Mouse (Mus musculus): ENCODE measurements around the gene Mrpl48.

Mrpl48 gene

DNA sequence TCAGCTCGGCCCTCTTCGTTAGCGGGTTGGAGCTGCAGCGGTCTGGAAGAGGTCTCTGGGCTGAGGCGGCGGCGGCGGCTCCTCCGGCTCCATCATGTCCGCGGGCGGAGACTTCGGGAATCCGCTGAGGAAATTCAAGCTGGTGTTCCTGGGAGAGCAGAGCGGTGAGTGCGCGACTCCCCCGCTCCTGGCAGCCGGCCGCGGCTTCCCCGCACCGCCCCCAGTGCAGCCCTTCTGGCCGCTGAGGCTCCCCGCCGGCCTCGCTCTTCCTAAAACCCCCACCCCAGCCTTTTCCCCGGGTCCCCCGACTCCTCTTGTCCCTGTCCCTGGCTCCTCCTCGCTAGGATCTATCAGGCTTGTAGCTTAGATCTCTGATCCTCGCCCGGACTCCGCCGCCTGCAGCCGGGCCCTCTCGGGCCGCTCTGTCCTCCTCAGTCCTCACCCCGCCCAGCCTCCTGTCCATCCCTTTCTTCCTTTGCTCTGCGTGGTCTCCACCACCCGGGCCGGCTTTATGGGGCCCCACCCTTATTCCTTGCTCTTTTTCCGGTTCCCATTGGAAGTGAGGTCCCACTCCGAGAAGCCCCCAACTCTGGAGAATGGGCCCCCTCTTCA, at the start of gene Mrpl48:
Mrpl48 (minus strand) TSS at position 172 of the 612 bp plus-strand sequence.
- in situ Hi-C loops (cut with MboI; ENCODE audit: low pct_unique_long_range_greater_than_20kb in 1 of 2, low sequenced_read_pairs in 2 of 2, unreplicated experiment in 1 of 2) = no loop called here

DNA sequence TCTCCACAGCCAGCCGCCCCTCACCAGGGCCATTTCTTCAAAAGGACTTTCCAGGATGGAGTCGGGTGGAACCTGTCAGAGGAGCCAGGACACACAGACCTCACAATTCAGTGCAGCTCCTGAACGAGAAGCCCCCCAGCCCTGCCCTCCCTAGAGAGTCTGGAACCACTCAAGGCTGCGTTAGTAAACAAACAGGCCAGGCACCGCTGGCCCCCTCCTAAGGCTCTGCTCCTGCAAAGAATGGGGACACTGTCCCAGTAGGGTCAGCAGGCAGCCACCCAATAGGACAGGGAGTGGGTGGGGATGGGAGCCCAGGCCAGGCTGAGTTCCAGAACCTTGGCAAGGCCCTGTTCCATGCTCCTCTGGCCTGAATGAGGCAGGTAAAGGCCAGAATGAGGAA, 48.6 kb upstream of the Mrpl48 start:
- in situ Hi-C loops (cut with MboI; ENCODE audit: low pct_unique_long_range_greater_than_20kb in 1 of 2, low sequenced_read_pairs in 2 of 2, unreplicated experiment in 1 of 2) = no loop called here

DNA sequence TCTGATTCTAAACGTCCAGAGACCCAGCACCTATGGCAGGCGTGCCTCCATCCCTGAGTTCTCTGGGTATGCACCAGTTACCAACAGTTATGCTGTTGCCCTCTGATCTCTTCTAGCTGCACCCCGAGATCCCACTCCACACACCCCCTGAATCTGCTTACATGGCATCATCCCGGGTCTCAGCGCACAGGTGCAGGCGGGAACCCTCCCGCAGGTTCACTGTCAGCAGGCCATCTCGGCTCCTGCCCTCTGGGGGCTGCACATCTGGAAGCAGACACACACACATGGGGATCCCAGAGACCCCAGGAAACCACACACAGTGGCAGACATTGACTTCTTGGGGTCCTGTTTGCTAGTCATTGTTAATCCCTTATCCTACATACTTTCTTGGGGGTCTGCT, 46.3 kb upstream of the Mrpl48 start:
- in situ Hi-C loops (cut with MboI; ENCODE audit: low pct_unique_long_range_greater_than_20kb in 1 of 2, low sequenced_read_pairs in 2 of 2, unreplicated experiment in 1 of 2) = no loop called here

DNA sequence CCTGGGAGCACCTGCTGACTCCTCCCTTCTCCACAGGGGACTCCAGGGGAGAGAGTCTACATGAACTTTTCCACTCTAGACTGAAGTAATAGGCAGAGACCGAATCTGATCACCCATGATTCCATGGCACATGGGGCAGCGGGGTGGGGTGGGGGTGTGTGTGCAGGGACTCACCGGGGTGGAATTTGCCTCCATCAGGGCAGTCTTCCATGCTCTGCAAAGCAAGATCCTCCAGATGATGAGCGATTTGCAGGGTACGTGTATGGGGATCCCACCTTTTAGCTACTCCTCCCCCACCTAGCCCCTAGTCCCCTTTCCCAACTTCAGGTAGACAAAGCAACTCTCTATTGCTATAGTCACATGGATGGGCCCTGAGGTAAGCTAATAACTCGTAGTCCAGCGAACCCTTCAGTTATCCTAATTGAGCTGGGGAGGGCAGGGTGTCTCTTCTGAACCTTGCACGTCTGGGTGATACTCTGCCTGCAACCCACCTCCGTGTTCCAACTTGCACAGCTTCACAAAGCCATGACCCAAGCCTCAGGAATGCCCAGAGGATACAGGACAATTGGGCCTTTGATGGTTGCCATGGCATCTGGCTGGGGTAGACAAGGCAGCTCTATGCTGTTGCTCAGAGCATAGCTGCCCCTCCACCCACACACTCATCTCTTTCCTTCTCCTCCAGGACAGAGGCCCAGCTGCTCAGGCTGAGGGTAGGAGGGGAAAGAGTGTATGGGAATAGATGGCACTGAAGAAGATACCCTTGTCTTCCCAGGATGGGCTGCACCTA, 45.6 kb upstream of the Mrpl48 start:
- in situ Hi-C loops (cut with MboI; ENCODE audit: low pct_unique_long_range_greater_than_20kb in 1 of 2, low sequenced_read_pairs in 2 of 2, unreplicated experiment in 1 of 2) = no loop called here

DNA sequence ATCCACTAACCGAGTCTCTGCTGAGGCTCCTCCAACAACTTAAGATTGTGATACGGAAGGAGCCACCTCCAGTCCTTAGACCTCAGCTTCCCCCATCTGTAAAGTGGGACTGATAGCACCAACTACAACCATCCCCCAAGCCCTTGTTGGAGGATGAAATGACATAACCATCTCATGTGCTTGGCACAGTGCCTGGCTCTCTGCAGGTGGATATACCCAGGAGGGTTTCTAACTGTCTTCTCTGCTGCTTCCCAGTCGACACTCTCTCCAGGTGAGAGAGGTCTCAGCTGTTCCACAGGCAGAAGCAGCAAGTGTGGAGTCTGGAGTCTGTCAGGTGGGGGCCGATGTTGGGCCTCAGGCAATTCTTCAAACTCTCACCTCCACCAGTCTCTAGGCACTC, 42.9 kb upstream of the Mrpl48 start:
- in situ Hi-C loops (cut with MboI; ENCODE audit: low pct_unique_long_range_greater_than_20kb in 1 of 2, low sequenced_read_pairs in 2 of 2, unreplicated experiment in 1 of 2) = no loop called here

DNA sequence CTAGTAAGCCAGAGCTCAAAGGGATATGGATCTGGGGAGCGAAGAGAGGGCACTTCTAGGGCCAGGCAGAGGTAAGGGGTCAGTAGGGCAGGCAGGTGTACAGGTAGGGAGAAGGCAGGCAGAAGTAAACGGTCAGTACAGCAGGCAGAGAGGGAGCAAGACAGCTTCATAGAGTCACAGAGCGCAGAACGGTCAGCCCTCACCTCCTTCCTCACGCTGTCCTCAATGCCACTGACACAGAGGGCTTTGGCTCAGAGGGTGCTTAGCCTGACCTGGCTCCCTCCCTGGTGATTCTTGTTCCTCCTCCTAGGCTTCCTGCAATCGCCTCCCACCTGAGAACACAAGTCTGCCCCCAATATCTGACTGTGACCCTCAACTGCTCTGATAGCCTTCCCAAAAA, 42.3 kb upstream of the Mrpl48 start:
- in situ Hi-C loops (cut with MboI; ENCODE audit: low pct_unique_long_range_greater_than_20kb in 1 of 2, low sequenced_read_pairs in 2 of 2, unreplicated experiment in 1 of 2) = no loop called here

DNA sequence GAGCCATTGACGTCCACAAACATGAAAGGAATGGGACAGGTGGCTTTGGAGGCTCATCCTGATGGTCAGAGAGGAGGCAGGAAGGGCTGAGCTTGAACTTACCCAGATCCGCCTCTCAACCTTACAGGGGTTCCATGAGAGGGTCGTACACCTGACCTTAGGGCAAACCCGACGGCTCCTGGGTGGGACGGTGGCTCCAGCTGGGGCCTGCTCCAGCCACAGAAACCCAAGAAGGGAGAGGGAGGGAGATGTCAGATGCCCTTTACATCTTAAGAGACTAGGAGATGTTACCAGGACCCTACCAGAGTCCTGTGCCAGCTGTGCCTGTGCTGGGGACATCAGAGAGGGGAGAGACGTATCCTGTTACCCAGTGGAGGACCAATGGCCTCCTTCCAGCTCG, 41.7 kb upstream of the Mrpl48 start:
- in situ Hi-C loops (cut with MboI; ENCODE audit: low pct_unique_long_range_greater_than_20kb in 1 of 2, low sequenced_read_pairs in 2 of 2, unreplicated experiment in 1 of 2) = no loop called here

DNA sequence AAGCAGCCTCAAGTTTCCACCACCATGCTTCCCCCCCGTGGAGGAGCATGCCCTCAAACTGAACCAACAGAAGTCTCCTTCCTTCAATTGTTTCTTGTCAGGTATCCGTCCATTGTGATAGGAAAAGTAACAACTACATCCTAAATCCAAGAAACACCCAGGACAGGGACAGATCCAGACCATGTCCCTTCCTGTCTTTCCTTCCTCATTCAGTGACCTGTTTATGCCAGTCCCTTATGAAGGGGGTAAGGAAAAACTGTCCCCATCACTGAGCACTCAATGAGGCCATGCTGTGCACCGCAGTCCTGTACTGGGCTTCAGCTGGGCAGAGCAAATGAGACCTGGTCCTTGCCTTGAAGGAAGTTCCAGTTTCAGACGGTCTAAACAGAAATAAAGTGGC, 41.0 kb upstream of the Mrpl48 start:
- in situ Hi-C loops (cut with MboI; ENCODE audit: low pct_unique_long_range_greater_than_20kb in 1 of 2, low sequenced_read_pairs in 2 of 2, unreplicated experiment in 1 of 2) = no loop called here

DNA sequence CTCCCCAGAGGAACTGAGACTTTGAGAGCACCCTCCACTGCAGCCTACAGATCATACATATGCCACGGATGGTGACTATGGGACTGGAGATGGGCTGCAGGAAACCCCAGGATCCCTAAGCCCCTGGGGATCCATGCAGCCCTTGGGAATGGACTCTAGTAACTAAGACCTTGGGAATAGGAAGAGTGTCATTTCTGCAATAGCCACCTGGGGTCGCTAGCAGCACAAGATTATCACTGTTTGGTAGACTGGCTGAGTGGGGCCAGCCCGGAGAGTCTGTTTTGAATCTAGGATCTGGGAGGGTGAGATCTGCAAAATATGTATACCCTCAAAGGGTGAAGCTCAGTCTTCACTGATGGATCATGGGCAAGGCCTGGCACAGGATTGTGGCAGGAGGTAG, 37.0 kb upstream of the Mrpl48 start:
- in situ Hi-C loops (cut with MboI; ENCODE audit: low pct_unique_long_range_greater_than_20kb in 1 of 2, low sequenced_read_pairs in 2 of 2, unreplicated experiment in 1 of 2) = no loop called here

DNA sequence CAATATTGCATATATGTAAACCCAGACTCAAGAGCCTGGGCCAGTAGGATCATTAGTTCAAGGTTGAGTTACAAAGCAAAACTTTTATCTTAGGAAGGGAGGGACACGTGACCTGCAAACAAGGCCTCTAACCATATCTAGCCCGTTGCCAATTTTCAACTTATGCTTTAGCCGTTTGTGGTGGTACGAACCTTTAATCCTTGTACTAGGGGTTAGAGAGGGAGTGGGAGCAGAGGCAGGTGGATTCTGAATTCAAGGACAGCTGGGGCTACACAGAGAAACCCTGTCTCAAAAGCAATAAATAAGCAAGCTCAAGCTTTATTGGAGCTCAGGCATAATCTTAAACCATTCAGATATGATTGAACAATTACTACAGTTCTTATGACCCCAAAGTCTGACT, 34.3 kb upstream of the Mrpl48 start:
- in situ Hi-C loops (cut with MboI; ENCODE audit: low pct_unique_long_range_greater_than_20kb in 1 of 2, low sequenced_read_pairs in 2 of 2, unreplicated experiment in 1 of 2) = no loop called here

DNA sequence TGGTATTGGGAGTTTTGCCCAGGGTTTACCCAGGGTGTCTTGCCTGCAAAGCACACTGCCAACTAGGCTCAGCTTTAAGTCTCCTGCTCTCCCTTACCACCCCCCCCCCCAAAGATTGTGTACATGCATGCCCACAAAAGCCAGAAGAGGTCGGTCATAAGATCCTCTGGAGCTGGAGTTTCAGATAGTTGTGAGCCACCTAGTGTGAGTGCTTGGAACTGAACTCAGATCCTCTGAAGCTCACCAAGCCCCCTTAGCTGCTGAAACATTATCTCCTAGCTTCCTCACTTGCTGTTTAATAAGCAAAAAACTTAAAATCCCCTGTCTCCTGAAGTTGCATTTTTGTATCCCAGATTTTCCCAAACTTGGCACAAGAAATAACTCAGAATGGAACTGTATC, 29.6 kb upstream of the Mrpl48 start:
- in situ Hi-C loops (cut with MboI; ENCODE audit: low pct_unique_long_range_greater_than_20kb in 1 of 2, low sequenced_read_pairs in 2 of 2, unreplicated experiment in 1 of 2) = no loop called here

DNA sequence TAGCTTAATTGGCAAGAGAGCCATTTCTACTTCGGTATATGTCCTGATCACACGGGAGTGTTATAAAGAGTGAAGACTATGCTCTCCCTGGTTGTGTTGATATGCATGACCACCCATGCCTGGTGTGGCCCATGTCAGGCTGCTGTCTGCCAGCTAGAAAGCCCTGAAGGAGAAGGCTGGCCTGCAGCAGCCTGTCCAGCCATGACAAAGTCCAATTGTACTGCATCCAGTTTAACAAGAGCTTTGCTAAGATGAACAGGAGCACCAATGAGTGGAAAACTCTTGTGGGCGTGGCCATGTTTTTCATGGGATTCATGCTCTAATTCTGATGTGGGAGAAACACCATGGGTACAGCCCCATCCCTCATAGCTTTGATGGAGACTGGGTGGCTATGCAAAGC, 16.4 kb upstream of the Mrpl48 start:
- in situ Hi-C loops (cut with MboI; ENCODE audit: low pct_unique_long_range_greater_than_20kb in 1 of 2, low sequenced_read_pairs in 2 of 2, unreplicated experiment in 1 of 2) = no loop called here

DNA sequence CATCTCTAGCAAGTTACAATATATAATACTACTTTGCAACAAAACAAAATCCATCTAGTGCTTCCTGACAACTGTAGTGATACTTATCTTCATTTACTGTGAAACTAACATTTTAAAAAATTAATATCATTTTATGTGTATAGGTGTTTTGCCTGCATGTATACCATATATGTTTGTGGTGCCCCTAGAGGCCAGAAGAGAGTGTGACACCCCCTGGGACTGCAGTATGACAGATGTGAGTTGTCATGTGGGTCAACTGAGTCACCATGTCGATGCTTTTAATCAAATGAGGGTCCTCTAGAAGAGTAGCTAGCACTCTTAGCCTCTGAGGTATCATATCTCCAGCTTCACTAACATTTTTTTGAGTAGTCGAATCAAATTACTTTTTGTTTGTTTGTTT, 14.2 kb upstream of the Mrpl48 start:
- in situ Hi-C loops (cut with MboI; ENCODE audit: low pct_unique_long_range_greater_than_20kb in 1 of 2, low sequenced_read_pairs in 2 of 2, unreplicated experiment in 1 of 2) = no loop called here

DNA sequence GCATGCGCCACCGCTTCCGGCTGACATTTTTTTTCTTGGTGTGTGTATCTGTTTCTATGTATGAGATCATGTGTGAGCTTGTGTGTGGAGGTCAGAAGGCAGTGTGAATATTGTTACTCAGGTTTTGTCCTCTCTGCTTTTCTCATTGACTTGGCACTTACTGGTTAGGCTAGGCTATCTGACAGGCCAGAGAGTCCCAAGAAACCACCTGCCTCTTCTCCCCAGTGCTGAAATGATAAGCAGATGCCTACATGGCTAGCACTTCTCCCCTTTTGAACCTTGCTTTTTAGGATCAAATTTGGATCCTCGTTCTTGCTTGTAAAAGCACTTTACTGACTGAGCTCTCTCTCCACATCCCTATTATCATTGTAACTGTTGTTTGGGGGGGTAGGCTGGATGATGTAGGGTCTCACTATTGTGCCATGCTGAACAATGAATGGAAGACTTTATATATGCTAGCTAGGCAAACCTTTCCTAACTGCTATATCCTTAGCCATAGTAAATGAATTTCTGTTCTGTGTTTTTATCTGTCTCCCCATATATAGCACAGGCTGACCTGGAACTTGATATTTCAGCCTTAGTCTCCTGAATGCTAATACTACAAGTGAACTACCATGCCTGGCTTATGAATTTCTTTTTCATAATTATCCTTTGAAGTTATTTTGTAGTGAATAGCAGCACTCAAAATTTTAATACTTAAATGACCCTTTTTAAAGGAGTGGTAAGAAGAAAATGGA, 8.2 kb upstream of the Mrpl48 start:
- in situ Hi-C loops (cut with MboI; ENCODE audit: low pct_unique_long_range_greater_than_20kb in 1 of 2, low sequenced_read_pairs in 2 of 2, unreplicated experiment in 1 of 2) = no loop called here

DNA sequence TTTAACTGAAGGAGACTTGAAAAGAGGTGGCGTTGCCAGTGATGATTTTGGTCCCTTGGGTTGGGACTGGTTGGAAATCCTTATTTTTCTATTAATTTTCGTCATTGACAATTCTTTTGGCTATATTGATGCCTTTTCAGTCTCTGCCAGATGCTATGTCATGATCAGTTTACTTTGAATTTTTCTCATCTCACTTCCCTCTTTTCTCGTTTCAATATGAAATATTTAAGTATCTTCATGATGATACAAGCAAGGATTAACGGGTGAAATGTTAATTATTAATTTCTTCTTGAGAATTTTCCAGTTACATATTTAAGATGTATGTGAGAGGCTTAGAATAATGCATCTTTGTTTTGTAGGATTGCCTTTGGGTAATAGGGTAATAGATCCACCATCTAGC, 809 bp upstream of the Mrpl48 start:
- in situ Hi-C loops (cut with MboI; ENCODE audit: low pct_unique_long_range_greater_than_20kb in 1 of 2, low sequenced_read_pairs in 2 of 2, unreplicated experiment in 1 of 2) = no loop called here

DNA sequence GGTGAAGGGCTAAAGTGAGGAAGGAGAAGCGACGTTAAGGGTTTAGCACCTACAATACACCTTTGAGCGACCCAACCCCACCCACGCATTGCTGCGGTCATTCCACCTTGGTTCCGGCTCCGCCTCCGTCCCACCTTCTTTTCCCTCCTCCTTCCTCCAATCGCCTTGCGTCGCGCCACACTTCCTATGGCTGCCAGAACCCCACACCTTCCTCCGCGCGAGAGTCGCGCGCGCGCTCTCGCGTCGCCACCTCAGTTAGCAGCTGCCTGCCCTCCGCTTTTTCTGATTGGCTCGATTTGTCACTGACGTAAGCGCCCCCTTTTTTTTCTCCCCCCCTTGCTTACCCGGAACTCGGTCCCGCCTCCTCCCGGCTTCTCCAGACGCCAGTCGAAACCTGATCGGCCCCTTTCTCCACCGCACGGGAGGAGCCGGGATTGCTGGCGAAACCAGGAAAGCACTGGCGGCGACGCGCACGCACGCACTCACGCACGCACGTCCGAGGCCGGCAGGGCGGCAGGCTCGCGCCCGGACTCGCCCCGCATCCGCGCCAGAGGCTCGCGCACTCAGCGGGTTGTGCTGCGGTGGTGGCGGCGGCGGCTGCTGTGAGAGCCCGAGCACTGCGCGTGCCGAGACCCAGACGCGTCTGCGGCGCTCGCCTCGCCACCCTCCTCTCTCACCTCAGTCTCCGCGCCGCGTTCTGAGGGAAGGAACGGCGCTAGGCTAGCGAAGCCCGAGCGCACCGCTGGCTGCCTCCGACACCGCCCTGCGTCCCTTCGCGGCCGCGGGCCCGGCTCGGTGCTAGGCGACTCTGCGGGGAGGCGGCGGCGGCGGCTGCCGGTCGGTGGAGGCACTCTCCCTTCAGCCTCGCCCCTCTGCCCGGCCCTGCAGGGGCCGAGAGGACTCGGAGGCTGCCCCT, 629 bp downstream of the Mrpl48 start, which contains the start of gene Rab6a:
Rab6a (plus strand) TSS at position 197 of the 916 bp plus-strand sequence.
- in situ Hi-C loops (cut with MboI; ENCODE audit: low pct_unique_long_range_greater_than_20kb in 1 of 2, low sequenced_read_pairs in 2 of 2, unreplicated experiment in 1 of 2) = no loop called here

DNA sequence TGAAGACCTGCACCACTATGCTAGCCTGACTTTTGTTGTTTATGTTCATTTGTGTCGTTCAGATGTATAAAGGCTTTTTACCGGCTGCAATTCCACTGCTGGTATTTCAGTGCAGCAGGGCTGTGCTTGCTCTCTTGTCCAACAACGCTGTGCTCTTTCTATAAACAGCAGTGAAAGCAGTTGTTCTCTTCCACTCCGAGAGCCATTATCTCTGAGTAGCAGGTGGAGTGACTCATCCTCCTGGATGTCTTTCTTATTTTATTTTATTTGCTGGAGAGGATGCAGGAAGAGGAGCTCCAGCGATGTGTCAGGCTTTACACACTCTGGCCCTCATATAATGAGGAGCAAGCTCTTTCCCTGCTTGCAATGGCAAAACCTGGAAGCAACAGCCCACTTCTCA, 7.9 kb downstream of the Mrpl48 start:
- in situ Hi-C loops (cut with MboI; ENCODE audit: low pct_unique_long_range_greater_than_20kb in 1 of 2, low sequenced_read_pairs in 2 of 2, unreplicated experiment in 1 of 2) = no loop called here

DNA sequence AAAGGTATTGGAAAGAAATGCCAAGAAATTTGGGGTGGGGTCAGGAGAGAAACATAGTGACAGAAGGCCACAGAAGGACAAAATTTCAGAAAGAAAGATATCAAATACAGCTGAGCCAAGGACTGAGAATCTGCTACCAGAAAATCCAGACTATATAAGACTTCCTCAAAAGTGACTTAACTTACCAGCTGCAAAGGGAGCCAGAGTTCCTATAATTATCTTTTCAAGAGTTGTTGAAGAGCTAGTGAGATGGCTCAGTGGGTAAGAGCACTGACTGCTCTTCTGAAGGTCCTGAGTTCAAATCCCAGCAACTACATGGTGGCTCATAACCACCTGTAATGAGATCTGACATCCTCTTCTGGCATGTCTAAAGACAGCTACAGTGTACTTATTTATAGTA, 14.8 kb downstream of the Mrpl48 start:
- in situ Hi-C loops (cut with MboI; ENCODE audit: low pct_unique_long_range_greater_than_20kb in 1 of 2, low sequenced_read_pairs in 2 of 2, unreplicated experiment in 1 of 2) = no loop called here

DNA sequence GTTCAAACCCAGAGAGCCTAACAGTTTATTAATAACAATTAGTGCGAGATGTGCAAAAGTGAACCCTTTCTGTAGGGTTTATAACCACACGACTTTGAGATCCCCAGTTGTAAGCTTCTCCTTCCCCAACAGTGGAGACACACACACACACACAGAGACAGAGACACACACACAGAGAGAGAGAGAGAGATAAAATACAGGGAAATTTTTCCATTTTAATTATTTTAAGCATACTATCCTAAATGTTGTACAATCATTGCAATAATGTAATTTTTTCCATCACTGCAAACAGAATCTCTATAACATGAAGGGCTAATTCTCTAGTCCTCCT, 16.6 kb downstream of the Mrpl48 start:
- in situ Hi-C loops (cut with MboI; ENCODE audit: low pct_unique_long_range_greater_than_20kb in 1 of 2, low sequenced_read_pairs in 2 of 2, unreplicated experiment in 1 of 2) = no loop called here
